Mouse (Mus musculus): ENCODE data around the gene Pqbp1.

GRCm38 (mm10) chrX:7864551-7864950 lies 34.5 kb downstream of the Pqbp1 start:
- TF ChIP-seq CTCF (IDR thresholded peaks at IDR 0.05) (no peak), EP300 (IDR thresholded peaks at IDR 0.05) (no peak)

All from lung, postnatal 0 days (tissue).